Mouse (Mus musculus): ENCODE results near the gene Lum.

Lum gene

GRCm38 (mm10) chr10:97564957-97565856, at the start of gene Lum:
Gene Lum, plus strand, starts transcription at chr10:97565128.
- in situ Hi-C loops (cut with MboI, MseI), result no loop called here

GRCm38 (mm10) chr10:97523366-97523765, 41.6 kb upstream of the Lum start:
- in situ Hi-C loops (cut with MboI, MseI), result no loop called here

- in situ Hi-C loops (cut with MboI, MseI), result no loop called here
Observed at GRCm38 (mm10) chr10:97535697-97536096, 29.2 kb upstream of the Lum start.

GRCm38 (mm10) chr10:97536921-97537320, 28.0 kb upstream of the Lum start:
- in situ Hi-C loops (cut with MboI, MseI), result no loop called here

- in situ Hi-C loops (cut with MboI, MseI), result no loop called here
Observed at GRCm38 (mm10) chr10:97538202-97538601, 26.7 kb upstream of the Lum start.

- in situ Hi-C loops (cut with MboI, MseI), result no loop called here
Observed at GRCm38 (mm10) chr10:97547740-97548139, 17.2 kb upstream of the Lum start.

- in situ Hi-C loops (cut with MboI, MseI), result no loop called here
Observed at GRCm38 (mm10) chr10:97567489-97568135, 2.7 kb downstream of the Lum start.

- in situ Hi-C loops (cut with MboI, MseI), result no loop called here
Observed at GRCm38 (mm10) chr10:97582543-97583231, 17.8 kb downstream of the Lum start.

GRCm38 (mm10) chr10:97584176-97584575, 19.2 kb downstream of the Lum start:
- in situ Hi-C loops (cut with MboI, MseI), result no loop called here

GRCm38 (mm10) chr10:97587159-97587558, 22.2 kb downstream of the Lum start:
- in situ Hi-C loops (cut with MboI, MseI), result no loop called here

- in situ Hi-C loops (cut with MboI, MseI), result no loop called here
Observed at GRCm38 (mm10) chr10:97589574-97589973, 24.6 kb downstream of the Lum start.

- in situ Hi-C loops (cut with MboI, MseI), result no loop called here
Observed at GRCm38 (mm10) chr10:97591036-97591435, 26.1 kb downstream of the Lum start.

GRCm38 (mm10) chr10:97591685-97592084, 26.8 kb downstream of the Lum start:
- in situ Hi-C loops (cut with MboI, MseI), result no loop called here

- in situ Hi-C loops (cut with MboI, MseI), result no loop called here
Observed at GRCm38 (mm10) chr10:97595680-97596079, 30.8 kb downstream of the Lum start.

- in situ Hi-C loops (cut with MboI, MseI), result no loop called here
Observed at GRCm38 (mm10) chr10:97601744-97602143, 36.8 kb downstream of the Lum start.

GRCm38 (mm10) chr10:97603256-97603655, 38.3 kb downstream of the Lum start:
- in situ Hi-C loops (cut with MboI, MseI), result no loop called here

- in situ Hi-C loops (cut with MboI, MseI), result no loop called here
Observed at GRCm38 (mm10) chr10:97606579-97606978, 41.7 kb downstream of the Lum start, which contains the start of gene Kera. Gene Kera, plus strand, starts transcription at chr10:97606879.

Data from T-helper 1 cell (primary cell).